Comparison of ENCODE assay signal across 14 mouse cellular contexts in the genomic region with DNA sequence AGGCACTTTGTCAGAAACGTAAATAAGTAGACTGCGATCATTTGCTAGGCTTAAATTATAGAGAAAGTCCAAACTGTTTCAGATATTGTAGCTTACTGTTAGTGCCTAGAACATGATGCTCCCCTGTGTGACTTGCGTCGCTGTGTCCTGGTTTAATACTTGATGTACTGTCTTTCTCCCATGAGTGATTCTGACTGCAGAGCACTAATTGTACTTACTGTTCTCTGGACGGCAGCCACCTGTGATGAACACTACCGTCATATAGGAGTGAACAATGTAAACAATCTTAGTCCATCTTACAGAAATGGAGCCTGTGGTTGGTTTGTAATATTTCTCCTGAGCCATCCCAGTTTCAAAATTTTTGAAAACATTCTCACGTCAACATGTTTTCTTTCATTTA.
"Had no signal": no experiment of that assay in that cellular context is flagged by ENCODE, and none has a peak within 500 bp of the region (broad histone marks: within the 10 kb centered on the region; RNA-seq: fewer than 3 reads in every experiment).

No protein-coding gene starts in this region.

- DNase-seq: kidney, adult 18-20 months; kidney, postnatal 36 days; lung, embryonic 14.5 days; lung, postnatal 10 days; lung, postnatal 4 days; midbrain, embryonic 14.5 days; retina, postnatal 1 day; right cerebral cortex, postnatal 14 days; thymus, postnatal 36 days had no signal

- H3K9me3 ChIP-seq: limb, embryonic 15.5 days; liver, embryonic 12.5 days; midbrain, embryonic 10.5 days; neural tube, embryonic 13.5 days had no signal

- H3K36me3 ChIP-seq: limb, embryonic 15.5 days; liver, embryonic 12.5 days had no signal

- H3K4me2 ChIP-seq: limb, embryonic 15.5 days; liver, embryonic 12.5 days; lung, embryonic 14.5 days; neural tube, embryonic 13.5 days had no signal

- H3K27ac ChIP-seq: kidney, postnatal 0 days; limb, embryonic 15.5 days; liver, embryonic 12.5 days; midbrain, embryonic 10.5 days had no signal

- H3K4me3 ChIP-seq: limb, embryonic 15.5 days; liver, embryonic 12.5 days; midbrain, embryonic 10.5 days; neural tube, embryonic 13.5 days had no signal

- H3K4me1 ChIP-seq: limb, embryonic 15.5 days; liver, embryonic 12.5 days had no signal

- H3K27me3 ChIP-seq: limb, embryonic 15.5 days; liver, embryonic 12.5 days; neural tube, embryonic 13.5 days had no signal

- ATAC-seq: liver, embryonic 12.5 days had no signal

- H3K9ac ChIP-seq: limb, embryonic 15.5 days; liver, embryonic 12.5 days; lung, embryonic 14.5 days; neural tube, embryonic 13.5 days had no signal
